Mouse (Mus musculus) spleen, adult 2 months (tissue): ENCODE results near the gene Maz.

ENCODE experiments used
- CTCF ChIP-seq: fragments of 200-500 bp; IDR thresholded peaks from 2 replicates; pipeline ENCODE4 v1.5.1; 2011; ENCODE audit warnings: mild to moderate bottlenecking, inconsistent platforms; ENCODE audit not compliant: insufficient read depth, insufficient read length, insufficient replicate concordance; ENCODE audit errors: extremely low read depth
- POLR2A ChIP-seq: fragments of 200-500 bp; IDR thresholded peaks from 2 replicates; pipeline ENCODE4 v1.6.1; 2011; ENCODE audit warnings: low read depth, low read length, inconsistent platforms

- TF ChIP-seq CTCF (no peak), POLR2A (no peak)
These were observed 44.8 kb downstream of the Maz start for GRCm38 (mm10) chr7:126982054-126982453.
